Mouse (Mus musculus) intestine, embryonic 14.5 days (tissue): ENCODE measurements at regions not wholly inside any gene's neighbourhood (a gene's known extent, or its start where the extent isn't known, plus 50 kb on each side); places are given as distances from the start of the nearest gene placed in this dataset.

Source experiments
- ATAC-seq: fragments of 200-750 bp; cut with Nextera tagmentation; replicated peaks from 2 replicates; pipeline ENCODE4 v1.8.0; 2017; ENCODE audit warnings: low read depth, moderate number of reproducible peaks, moderate TSS enrichment, moderate library complexity; ENCODE audit not compliant: low FRiP score, low TSS enrichment
- DNase-seq: peaks from one replicate; pipeline ENCODE4 v3.0.0-alpha.2; 2018; ENCODE audit warnings: low spot score
- H3K27ac ChIP-seq: fragments of 300-500 bp; sonication (generic); 2 replicates; pipeline ENCODE4 v1.5.1; 2014; ENCODE audit warnings: low read depth, mild to moderate bottlenecking, control low read depth
- H3K27me3 ChIP-seq: fragments of 300-500 bp; sonication (generic); replicated peaks from 2 replicates; pipeline ENCODE4 v1.6.1; 2014; ENCODE audit warnings: low read length, control low read depth; ENCODE audit not compliant: control insufficient read depth, insufficient read depth
- H3K36me3 ChIP-seq: fragments of 300-500 bp; sonication (generic); 2 replicates; pipeline ENCODE4 v1.6.1; 2014; ENCODE audit warnings: low read length, control low read depth; ENCODE audit not compliant: control insufficient read depth, insufficient read depth
- H3K4me1 ChIP-seq: fragments of 300-500 bp; sonication (generic); replicated peaks from 2 replicates; pipeline ENCODE4 v1.6.1; 2014; ENCODE audit warnings: low read length, control low read depth, mixed read lengths; ENCODE audit not compliant: control insufficient read depth, insufficient read depth
- H3K4me2 ChIP-seq: fragments of 300-500 bp; sonication (generic); 2 replicates; pipeline ENCODE4 v1.6.1; 2014; ENCODE audit warnings: low read length
- H3K4me3 ChIP-seq: fragments of 300-500 bp; sonication (generic); 2 replicates; pipeline ENCODE4 v1.5.1; 2014; ENCODE audit warnings: low read depth, low read length, control low read depth, mixed read lengths
- H3K9ac ChIP-seq: fragments of 300-500 bp; sonication (generic); 2 replicates; pipeline ENCODE4 v1.6.1; 2014; ENCODE audit warnings: mild to moderate bottlenecking, low read length
- H3K9me3 ChIP-seq: fragments of 300-500 bp; sonication (generic); 2 replicates; pipeline ENCODE4 v1.6.1; 2016; ENCODE audit warnings: low read length, control low read depth; ENCODE audit not compliant: control insufficient read depth
- WGBS: fragments of 180-500 bp; shearing (Covaris S2); extraction: QIAGEN DNeasy Blood & Tissue Kit; methylation state at CpG from one replicate; pipeline ENCODE4 v1.1.7; 2014; 5-methylcytosine and 5-hydroxymethylcytosine counted together

DNA sequence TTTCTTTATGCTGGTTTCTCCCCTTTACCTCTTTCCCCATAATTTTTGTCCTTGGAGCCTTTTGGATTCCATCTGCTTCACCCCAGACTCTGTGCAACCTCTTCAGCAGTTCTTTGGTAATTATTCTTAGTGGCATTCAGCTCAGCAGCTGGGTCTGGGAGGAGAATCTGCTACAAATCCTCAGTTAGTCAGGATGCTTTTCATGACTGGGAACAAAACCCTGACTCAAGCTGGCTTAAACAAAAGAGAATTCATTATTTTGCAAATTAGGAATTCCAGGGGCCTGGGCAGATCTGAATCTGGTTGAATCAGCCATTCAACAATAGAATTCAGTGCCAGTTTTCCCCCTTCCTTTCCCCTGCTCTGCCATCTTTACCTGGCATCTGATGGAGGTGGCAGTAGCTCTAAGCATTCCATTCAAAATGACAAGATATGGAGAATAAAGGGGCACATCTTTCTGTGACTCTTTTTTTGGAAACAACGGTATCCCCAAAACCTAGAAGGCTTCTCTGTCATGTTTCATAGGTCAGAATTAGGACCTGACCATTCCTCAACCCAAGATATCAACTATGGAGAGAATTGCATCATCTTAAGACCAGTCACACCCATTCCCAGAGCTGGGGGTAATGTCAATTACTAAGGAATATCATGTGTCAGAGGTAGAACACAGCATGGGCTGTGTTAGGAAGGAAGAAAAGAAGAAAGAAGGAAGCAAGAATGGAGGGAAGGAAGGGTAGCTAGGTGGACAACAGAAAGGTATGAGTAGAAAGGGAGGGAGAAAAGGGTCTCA, 227.2 kb upstream of the Gm21798 start:
- no peak overlapping the region for H3K27ac ChIP-seq
- H3K9ac ChIP-seq, result no peak overlapping the region
- ATAC-seq (no peak), DNase-seq (no peak)
- H3K4me2 ChIP-seq, result no peak overlapping the region
- H3K9me3 ChIP-seq, result no peaks in the 10 kb centered on the region
- no peak overlapping the region for H3K4me3 ChIP-seq
- WGBS, result 76% methylated on average over 1 of the region's 1 CpGs
- no peaks in the 10 kb centered on the region for H3K27me3 ChIP-seq
- no peaks in the 10 kb centered on the region for H3K4me1 ChIP-seq
- no peaks in the 10 kb centered on the region for H3K36me3 ChIP-seq

DNA sequence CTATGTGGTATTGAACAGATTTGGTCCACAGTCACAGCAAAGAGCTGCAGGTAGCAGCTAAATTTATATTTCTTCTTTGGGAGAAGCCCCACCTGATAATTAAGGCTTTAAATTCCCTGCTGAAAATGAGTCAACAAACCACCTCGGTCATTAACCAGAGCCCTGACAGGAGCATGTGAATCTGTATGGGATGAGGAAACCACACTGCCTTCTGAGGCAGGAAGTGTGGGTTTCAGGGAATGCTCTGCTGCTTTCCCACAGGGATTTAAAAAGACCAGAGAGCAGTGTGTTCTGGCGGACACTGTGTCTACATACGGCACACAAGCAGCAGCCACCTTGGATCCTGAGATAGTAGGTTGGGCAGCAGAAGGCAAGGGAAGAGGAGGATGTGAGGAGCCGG, 204.0 kb upstream of the Gm21798 start:
- no peaks in the 10 kb centered on the region for H3K36me3 ChIP-seq
- no peak overlapping the region for H3K4me3 ChIP-seq
- H3K9me3 ChIP-seq, result no peaks in the 10 kb centered on the region
- H3K27ac ChIP-seq, result no peak overlapping the region
- no peaks in the 10 kb centered on the region for H3K4me1 ChIP-seq
- 39% methylated on average over 4 of the region's 4 CpGs for WGBS
- ATAC-seq (no peak), DNase-seq (no peak)
- H3K4me2 ChIP-seq, result no peak overlapping the region
- H3K27me3 ChIP-seq, result no peaks in the 10 kb centered on the region
- no peak overlapping the region for H3K9ac ChIP-seq

GRCm38 (mm10) chr15:64618471-64618870, 199.0 kb upstream of the Gm21798 start:
- 77% methylated on average over 3 of the region's 3 CpGs for WGBS
- H3K27ac ChIP-seq, result no peak overlapping the region
- no peak overlapping the region for H3K4me3 ChIP-seq
- no peak overlapping the region for H3K4me2 ChIP-seq
- DNase-seq (no peak), ATAC-seq (no peak)
- no peaks in the 10 kb centered on the region for H3K9me3 ChIP-seq
- no peaks in the 10 kb centered on the region for H3K36me3 ChIP-seq
- no peaks in the 10 kb centered on the region for H3K27me3 ChIP-seq
- no peak overlapping the region for H3K9ac ChIP-seq
- no peaks in the 10 kb centered on the region for H3K4me1 ChIP-seq

GRCm38 (mm10) chr15:64621876-64622275, 195.6 kb upstream of the Gm21798 start:
- H3K9ac ChIP-seq, result no peak overlapping the region
- H3K36me3 ChIP-seq, result no peaks in the 10 kb centered on the region
- 86% methylated on average over 3 of the region's 3 CpGs for WGBS
- DNase-seq, result no peak
- ATAC-seq, result no peak
- no peak overlapping the region for H3K4me2 ChIP-seq
- H3K27ac ChIP-seq, result no peak overlapping the region
- H3K4me1 ChIP-seq, result no peaks in the 10 kb centered on the region
- H3K27me3 ChIP-seq, result no peaks in the 10 kb centered on the region
- H3K9me3 ChIP-seq, result no peaks in the 10 kb centered on the region
- H3K4me3 ChIP-seq, result no peak overlapping the region

DNA sequence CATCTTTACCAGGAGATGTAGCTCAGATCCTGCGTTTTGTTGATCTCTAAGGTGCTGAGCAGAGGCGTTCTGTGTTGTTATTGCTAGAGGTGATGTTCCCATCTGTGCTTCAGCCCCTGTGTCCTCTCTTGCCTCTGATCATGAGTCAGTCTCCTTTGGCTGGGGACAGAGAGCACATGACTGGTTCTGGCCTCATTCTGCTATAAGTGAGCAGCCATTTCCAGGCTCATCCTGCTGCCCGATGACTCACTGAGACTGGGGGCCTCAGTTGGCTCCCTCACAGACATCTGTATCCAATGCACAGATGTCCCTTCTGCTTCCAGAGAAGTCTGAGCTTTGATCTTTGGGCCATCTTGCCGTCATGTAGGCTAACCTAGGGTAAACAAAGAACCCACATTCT, 194.9 kb upstream of the Gm21798 start:
- ATAC-seq (no peak), DNase-seq (no peak)
- WGBS, result 77% methylated on average over 4 of the region's 4 CpGs
- H3K36me3 ChIP-seq, result no peaks in the 10 kb centered on the region
- H3K9me3 ChIP-seq, result no peaks in the 10 kb centered on the region
- H3K27me3 ChIP-seq, result no peaks in the 10 kb centered on the region
- H3K4me2 ChIP-seq, result no peak overlapping the region
- no peaks in the 10 kb centered on the region for H3K4me1 ChIP-seq
- no peak overlapping the region for H3K27ac ChIP-seq
- H3K4me3 ChIP-seq, result no peak overlapping the region
- no peak overlapping the region for H3K9ac ChIP-seq

DNA sequence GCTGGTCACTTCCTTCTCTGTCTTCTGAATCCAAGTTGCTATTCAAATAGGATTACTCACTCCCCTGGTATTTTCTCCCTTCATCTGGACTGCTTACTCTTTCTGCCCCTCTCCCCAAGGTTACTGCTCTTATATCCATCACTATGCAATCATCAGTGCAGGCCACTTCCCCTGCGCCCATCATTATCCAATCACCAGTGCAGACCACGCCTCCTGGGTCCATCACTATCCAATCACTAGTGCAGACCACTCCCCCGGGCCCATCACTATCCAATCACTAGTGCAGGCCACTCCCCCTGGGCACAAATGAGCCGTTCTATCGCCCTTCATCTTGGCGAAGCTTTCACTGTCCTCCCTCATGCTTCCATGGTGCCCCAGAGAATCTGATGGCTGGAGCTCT, 191.1 kb upstream of the Gm21798 start:
- DNase-seq (no peak), ATAC-seq (no peak)
- Histone ChIP-seq H3K9me3 (no peaks in the 10 kb centered on the region), H3K4me1 (no peaks in the 10 kb centered on the region), H3K4me2 (no peak overlapping the region), H3K9ac (no peak overlapping the region), H3K27ac (no peak overlapping the region), H3K36me3 (no peaks in the 10 kb centered on the region), H3K4me3 (no peak overlapping the region), H3K27me3 (no peaks in the 10 kb centered on the region)
- WGBS, result 95% methylated on average over 6 of the region's 6 CpGs

DNA sequence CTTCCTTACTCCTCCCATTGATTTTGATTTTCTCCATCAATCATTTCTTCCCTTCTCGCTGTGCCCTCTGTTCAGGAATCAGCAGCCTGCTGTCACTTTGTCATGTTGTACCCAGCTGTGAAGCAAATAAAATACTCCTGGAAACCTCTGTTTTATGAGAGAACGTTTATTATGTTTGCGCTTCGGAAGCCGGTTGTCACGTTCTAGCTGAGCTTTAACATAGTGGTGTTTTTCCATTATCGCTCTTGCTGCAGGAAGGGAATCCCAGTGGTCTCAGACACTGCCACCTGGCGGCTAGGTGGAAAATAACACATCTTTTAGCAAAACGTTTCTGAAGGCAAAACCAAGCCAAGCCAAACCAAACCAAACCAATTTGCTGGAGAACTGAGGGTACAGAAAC, 190.2 kb upstream of the Gm21798 start:
- ATAC-seq (no peak), DNase-seq (peak; percentile 86)
- H3K27ac ChIP-seq, result no peak overlapping the region
- H3K4me3 ChIP-seq, result no peak overlapping the region
- no peaks in the 10 kb centered on the region for H3K4me1 ChIP-seq
- 15% methylated on average over 9 of the region's 9 CpGs for WGBS
- no peaks in the 10 kb centered on the region for H3K36me3 ChIP-seq
- no peaks in the 10 kb centered on the region for H3K9me3 ChIP-seq
- H3K9ac ChIP-seq, result no peak overlapping the region
- H3K27me3 ChIP-seq, result no peaks in the 10 kb centered on the region
- H3K4me2 ChIP-seq, result peak overlapping the region; percentile 39; the same call in 1 of the 2 replicates
